Mouse (Mus musculus): ENCODE measurements around the gene Tirap.

DNA sequence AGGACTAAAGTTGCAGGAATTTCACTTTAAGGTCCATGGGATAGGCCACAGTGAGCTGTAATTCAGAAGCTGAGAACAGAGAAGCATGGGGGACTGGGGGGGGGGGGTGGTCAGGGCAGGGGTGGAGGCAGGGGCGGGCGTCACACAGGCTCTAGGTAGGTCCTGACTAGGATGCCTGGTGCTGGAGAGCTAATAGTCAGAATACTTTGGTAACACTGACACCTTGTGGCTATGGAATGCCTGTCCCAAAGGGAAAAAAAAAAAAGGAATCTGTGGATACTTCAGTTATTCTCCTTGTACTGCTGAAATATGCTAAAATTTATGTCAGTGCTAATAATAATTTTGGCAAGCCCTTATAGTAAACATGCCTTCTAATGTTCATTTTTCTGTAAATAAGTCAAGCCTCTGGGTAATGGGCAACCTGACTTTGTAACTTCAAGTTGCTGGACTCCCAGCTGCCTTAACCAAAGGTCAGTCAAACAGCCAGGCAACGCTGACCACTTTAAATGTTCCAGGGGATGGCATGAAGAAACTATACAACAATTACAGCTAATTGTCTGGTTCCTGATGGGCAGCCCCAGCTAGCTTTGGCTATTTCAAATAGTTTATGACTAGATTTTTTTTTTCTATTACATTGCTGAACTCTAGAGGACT is 33.8 kb downstream of the Tirap start:
- TF ChIP-seq CTCF (IDR thresholded peaks at IDR 0.05; ENCODE audit: borderline replicate concordance, control insufficient read depth, extremely low read depth, insufficient read depth, low read length, poor library complexity) = no peak
- no peak for TF ChIP-seq POLR2A (IDR thresholded peaks at IDR 0.05; ENCODE audit: control insufficient read depth, extremely low read depth, insufficient read depth, low read length, poor library complexity)

All from thymus, adult 2 months (tissue).